Mouse (Mus musculus): ENCODE measurements around the gene Usp46. TPM values are rescaled to one million over a fixed set of nuclear protein-coding genes. Genes with fewer than 3 reads are reported as not detected.
"Not testable (repeated sequence)": the region's sequence is repeated elsewhere in the genome, so short reads cannot be mapped to it uniquely, and the experiment has no call there.

Usp46 gene
- total RNA-seq, 2 experiments from 2014 or later, result 155 TPM

GRCm38 (mm10) chr5:74078400-74078799, 10.2 kb upstream of the Usp46 start:
- intact Hi-C loops (cut with DNase I), result no loop called here
- no peak for DNase-seq (ENCODE audit: low spot score in 2 of 2)

- intact Hi-C loops (cut with DNase I), result no loop called here
Observed at GRCm38 (mm10) chr5:74077959-74078358, 9.7 kb upstream of the Usp46 start.

GRCm38 (mm10) chr5:74076759-74077158, 8.5 kb upstream of the Usp46 start:
- intact Hi-C loops (cut with DNase I), result no loop called here
- no peak for DNase-seq (ENCODE audit: low spot score in 2 of 2)

More at GRCm38 (mm10) chr5:74077959-74078358, 9.7 kb upstream of the Usp46 start:
- DNase-seq (ENCODE audit: low spot score in 2 of 2), result no peak

GRCm38 (mm10) chr5:74070564-74070963, 2.3 kb upstream of the Usp46 start:
- intact Hi-C loops (cut with DNase I), result not testable (repeated sequence)

GRCm38 (mm10) chr5:74068714-74069321, 587 bp upstream of the Usp46 start:
- intact Hi-C loops (cut with DNase I), result loop anchor here (5.0 kb wide), 2 partner anchors 208 to 212 kb away; no protein-coding TSS in a partner anchor
- peak; percentile 34 to 45 for DNase-seq (ENCODE audit: low spot score in 2 of 2)

More at GRCm38 (mm10) chr5:74070564-74070963, 2.3 kb upstream of the Usp46 start:
- not testable (repeated sequence) for DNase-seq (ENCODE audit: low spot score in 2 of 2)

GRCm38 (mm10) chr5:74067346-74067745, 885 bp downstream of the Usp46 start:
- DNase-seq (ENCODE audit: low spot score in 2 of 2), result no peak
- intact Hi-C loops (cut with DNase I), result loop anchor here (5.0 kb wide), 2 partner anchors 210 kb away; no protein-coding TSS in a partner anchor

- DNase-seq (ENCODE audit: low spot score in 2 of 2), result no peak
- intact Hi-C loops (cut with DNase I), result loop anchor here (5.0 kb wide), 2 partner anchors 209 to 211 kb away; no protein-coding TSS in a partner anchor
Observed at GRCm38 (mm10) chr5:74066416-74067115, 1.7 kb downstream of the Usp46 start.

- DNase-seq (ENCODE audit: low spot score in 2 of 2), result no peak
- intact Hi-C loops (cut with DNase I), result loop anchor here (5.0 kb wide), 2 partner anchors 208 to 212 kb away; no protein-coding TSS in a partner anchor
Observed at GRCm38 (mm10) chr5:74065565-74066275, 2.5 kb downstream of the Usp46 start.

- intact Hi-C loops (cut with DNase I), result loop anchor here (5.0 kb wide), 2 partner anchors 208 to 212 kb away; no protein-coding TSS in a partner anchor
- DNase-seq (ENCODE audit: low spot score in 2 of 2), result no peak
Observed at GRCm38 (mm10) chr5:74064844-74065243, 3.4 kb downstream of the Usp46 start.

- no peak for DNase-seq (ENCODE audit: low spot score in 2 of 2)
- intact Hi-C loops (cut with DNase I), result no loop called here
Observed at GRCm38 (mm10) chr5:74063226-74063747, 4.9 kb downstream of the Usp46 start.

GRCm38 (mm10) chr5:74062266-74062665, 6.0 kb downstream of the Usp46 start:
- intact Hi-C loops (cut with DNase I), result no loop called here

GRCm38 (mm10) chr5:74061408-74062047, 6.7 kb downstream of the Usp46 start:
- intact Hi-C loops (cut with DNase I), result no loop called here
- DNase-seq (ENCODE audit: low spot score in 2 of 2), result peak; percentile 60 to 78

More at GRCm38 (mm10) chr5:74062266-74062665, 6.0 kb downstream of the Usp46 start:
- no peak for DNase-seq (ENCODE audit: low spot score in 2 of 2)

- DNase-seq (ENCODE audit: low spot score in 2 of 2), result no peak
- intact Hi-C loops (cut with DNase I), result no loop called here
Observed at GRCm38 (mm10) chr5:74052171-74052909, 15.9 kb downstream of the Usp46 start.

- DNase-seq (ENCODE audit: low spot score in 2 of 2), result peak in 1 of 2 experiments; percentile 61
- intact Hi-C loops (cut with DNase I), result no loop called here
Observed at GRCm38 (mm10) chr5:74051394-74052170, 16.6 kb downstream of the Usp46 start.

GRCm38 (mm10) chr5:74050903-74051302, 17.3 kb downstream of the Usp46 start:
- DNase-seq (ENCODE audit: low spot score in 2 of 2), result no peak
- intact Hi-C loops (cut with DNase I), result no loop called here

GRCm38 (mm10) chr5:74048846-74049495, 19.3 kb downstream of the Usp46 start:
- DNase-seq (ENCODE audit: low spot score in 2 of 2), result no peak
- intact Hi-C loops (cut with DNase I), result no loop called here

GRCm38 (mm10) chr5:74044591-74044990, 23.6 kb downstream of the Usp46 start:
- intact Hi-C loops (cut with DNase I), result no loop called here
- DNase-seq (ENCODE audit: low spot score in 2 of 2), result no peak
